Mouse (Mus musculus) brain, embryonic 14.5 days (tissue): Measurements from ENCODE around the gene Efs. TPM values are rescaled to one million over a fixed set of nuclear protein-coding genes. Genes with fewer than 3 reads are reported as not detected.

Source experiments
- DNase-seq: peaks from one replicate; pipeline ENCODE4 v3.0.0-alpha.2; 2011; ENCODE audit warnings: low read depth
- CTCF ChIP-seq: fragments of 200-500 bp; IDR thresholded peaks from 2 replicates; pipeline ENCODE4 v1.5.1; 2012; ENCODE audit warnings: inconsistent platforms, mild to moderate bottlenecking, moderate library complexity, borderline replicate concordance; ENCODE audit not compliant: insufficient read depth, insufficient read length; ENCODE audit errors: extremely low read depth
- POLR2A ChIP-seq: fragments of 200-500 bp; IDR thresholded peaks from 2 replicates; pipeline ENCODE4 v1.6.1; 2012; ENCODE audit warnings: mild to moderate bottlenecking, inconsistent platforms, borderline replicate concordance; ENCODE audit not compliant: poor library complexity, insufficient read depth, insufficient read length, severe bottlenecking; ENCODE audit errors: extremely low read depth
- polyA plus RNA-seq: library from polyadenylated mRNA; depleted of rRNA; stranded (reverse); fragments of >200 nt; gene quantifications from 2 replicates; pipeline ENCODE4 v1.2.3, GENCODE M21; 2012

Gene Efs
- polyA plus RNA-seq, 1 experiment: 30.9 TPM

DNA sequence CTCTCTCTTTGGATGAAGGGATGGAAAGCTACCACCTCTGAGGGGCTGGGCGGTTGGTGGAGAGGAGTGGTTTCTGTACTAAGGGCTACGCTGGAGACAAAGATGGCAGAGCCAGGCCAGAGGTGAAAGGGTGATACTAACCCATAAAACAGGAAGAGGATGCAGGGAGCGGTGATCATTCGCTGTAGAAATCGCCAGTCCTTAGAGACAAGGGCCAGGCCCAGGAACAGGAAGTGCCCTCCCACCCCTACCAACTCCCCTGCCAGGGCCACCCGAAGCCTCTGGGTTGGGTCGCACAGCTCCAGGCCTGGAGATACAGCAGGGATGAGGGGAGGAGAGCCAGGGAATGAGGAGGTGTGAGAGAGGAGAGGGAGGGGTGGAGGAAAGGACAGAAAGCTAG is 17.2 kb downstream of the Efs start:
- TF ChIP-seq POLR2A (no peak), CTCF (no peak)
- no peak for DNase-seq

DNA sequence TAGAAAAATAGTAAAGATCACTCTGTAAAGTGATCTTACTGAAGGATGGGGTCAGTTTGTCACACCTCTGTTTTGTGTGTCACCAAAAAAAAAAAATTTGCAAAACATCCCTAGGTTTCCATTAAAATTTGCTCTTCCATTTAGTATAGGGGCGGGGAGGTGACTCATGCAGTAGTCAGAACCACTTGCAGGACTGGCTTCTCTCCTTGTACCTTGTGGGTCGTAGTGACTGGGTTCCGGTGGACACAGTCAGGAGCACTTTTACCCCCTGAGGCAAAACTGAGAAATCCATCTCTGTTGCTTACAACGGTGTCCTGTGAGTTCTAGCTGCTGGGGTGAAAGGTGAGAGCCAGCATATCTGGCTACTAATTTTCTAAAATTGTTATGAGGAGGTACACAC is 22.3 kb downstream of the Efs start:
- DNase-seq: no peak
- no peak for TF ChIP-seq CTCF

DNA sequence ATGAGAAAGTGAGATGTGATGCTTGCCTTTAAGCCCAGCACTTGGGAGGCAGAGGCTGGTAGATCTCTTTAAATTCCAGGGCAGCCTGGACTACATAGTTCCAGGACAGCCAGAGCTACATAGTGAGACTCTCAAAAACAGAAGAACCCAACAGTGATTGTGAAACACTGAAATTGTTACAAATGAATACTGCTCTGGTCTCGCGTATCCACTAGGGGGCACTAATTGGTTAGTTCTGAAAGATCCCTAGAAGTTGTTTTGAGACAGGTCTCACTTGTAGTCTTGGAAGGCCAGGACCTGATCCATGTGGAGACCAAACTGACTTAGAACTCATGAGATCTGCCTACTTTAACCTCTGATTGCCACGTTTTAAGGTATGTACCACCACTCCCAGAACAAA is 25.5 kb downstream of the Efs start:
- peak; percentile 92 for DNase-seq
- TF ChIP-seq POLR2A (no peak), CTCF (peak; percentile 66; the same call in 1 of the 2 replicates)

DNA sequence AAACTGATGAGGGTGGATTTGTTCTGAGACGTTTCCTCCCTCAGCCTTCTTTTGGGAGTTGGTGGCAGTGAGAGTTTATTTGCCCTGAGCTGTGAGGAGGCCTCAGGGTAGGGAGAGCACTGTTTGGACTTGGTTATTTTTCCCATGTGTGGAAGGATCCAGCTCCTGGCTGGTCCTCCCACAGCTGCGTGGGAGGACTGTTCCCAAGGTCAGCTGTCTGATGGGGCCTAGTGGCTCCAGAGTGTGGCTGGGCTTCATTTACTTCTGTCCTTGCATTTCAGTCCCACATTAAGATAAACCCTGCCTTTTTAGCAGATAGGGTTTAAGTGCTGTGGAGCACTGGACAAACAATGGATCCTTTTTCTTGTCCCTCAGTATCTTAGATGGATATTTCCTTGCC is 28.5 kb downstream of the Efs start:
- no peak for DNase-seq
- TF ChIP-seq POLR2A (no peak), CTCF (no peak)

DNA sequence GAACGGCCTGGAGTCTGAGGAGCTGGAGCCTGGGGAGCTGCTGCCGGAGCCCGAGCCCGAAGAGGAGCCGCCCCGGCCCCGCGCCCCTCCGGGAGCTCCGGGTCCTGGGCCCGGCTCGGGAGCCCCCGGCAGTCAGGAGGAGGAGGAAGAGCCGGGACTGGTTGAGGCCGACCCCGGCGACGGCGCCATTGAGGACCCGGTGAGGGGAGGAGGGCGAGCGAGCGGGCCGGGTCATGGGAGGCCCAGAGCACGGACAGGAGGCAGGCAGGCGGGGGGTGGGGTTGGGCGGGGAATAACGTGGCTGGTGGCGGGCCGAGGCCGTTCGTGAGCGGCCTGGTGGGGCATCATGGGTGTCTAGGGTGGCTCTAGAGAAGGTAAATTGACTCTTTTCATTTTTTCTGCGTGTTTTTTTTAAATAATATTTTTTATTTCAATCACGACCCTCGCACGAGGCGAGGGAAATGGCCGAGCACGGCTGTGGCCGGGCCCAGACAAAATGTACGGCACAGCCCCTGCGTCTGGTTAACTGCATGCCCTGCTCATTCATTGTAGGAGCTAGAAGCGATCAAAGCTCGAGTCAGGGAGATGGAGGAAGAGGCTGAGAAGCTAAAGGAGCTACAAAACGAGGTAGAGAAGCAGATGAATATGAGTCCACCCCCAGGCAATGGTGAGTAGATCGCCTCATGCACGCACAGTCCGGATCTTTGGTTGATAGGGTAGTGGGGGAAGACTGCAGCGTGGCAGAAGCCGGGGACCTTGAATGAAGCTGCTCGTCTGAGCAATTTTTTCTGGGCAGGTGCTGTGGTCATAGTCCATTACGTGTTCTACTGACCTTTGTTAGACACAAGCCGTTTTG is 31.4 kb downstream of the Efs start:
- no peak for TF ChIP-seq POLR2A
- TF ChIP-seq CTCF: no peak
- peak; percentile 66 for DNase-seq

DNA sequence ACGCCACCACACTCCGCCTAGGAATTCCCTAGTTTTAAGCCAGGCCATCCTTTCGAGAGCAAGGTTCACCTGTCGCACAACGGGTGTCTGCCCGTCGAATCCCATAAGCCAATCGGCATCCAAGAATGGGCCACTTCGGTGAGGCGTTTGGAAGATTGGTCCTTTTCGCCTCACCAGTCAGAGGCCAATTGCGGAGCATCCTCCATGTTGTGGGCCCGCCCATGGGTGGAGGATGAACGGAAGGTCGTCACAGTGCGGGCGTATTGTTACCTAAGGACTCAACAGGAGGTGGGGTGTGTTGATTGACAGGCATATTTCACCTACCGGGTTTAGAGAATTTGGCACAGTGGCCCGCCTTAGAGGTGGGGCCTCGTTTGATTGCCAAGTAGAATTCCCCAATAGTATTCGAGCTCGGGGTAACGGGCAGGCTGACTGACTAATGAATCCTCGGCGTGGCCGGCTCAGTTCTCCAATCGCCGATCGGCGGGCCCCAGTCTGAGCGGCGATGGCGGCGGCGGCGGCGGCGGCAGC is 32.2 kb downstream of the Efs start:
- DNase-seq: peak; percentile 100
- TF ChIP-seq CTCF: no peak
- TF ChIP-seq POLR2A: no peak

DNA sequence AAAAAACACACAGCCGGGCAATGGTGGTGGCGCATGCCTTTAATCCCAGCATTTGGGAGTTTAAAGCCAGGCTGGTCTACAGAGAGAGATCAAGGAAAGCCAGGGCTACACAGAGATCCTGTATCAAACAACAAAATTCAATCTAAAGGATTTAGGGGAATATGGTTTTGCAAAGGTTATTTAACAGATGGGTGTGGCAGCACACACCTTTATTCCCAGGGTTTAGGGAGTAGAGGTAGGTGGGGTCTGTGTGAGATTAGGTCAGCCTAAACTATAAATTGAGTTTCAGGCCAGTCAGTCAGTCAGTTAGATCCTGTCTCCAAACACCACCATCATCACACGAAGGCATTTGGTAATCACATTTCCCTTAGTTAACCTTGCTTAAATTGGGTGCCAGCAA is 33.7 kb downstream of the Efs start, which contains the start of gene Pabpn1:
Gene Pabpn1, plus strand, starts transcription at position 301 of the 400 bp plus-strand sequence.
- no peak for TF ChIP-seq POLR2A
- TF ChIP-seq CTCF: no peak
- DNase-seq: no peak

DNA sequence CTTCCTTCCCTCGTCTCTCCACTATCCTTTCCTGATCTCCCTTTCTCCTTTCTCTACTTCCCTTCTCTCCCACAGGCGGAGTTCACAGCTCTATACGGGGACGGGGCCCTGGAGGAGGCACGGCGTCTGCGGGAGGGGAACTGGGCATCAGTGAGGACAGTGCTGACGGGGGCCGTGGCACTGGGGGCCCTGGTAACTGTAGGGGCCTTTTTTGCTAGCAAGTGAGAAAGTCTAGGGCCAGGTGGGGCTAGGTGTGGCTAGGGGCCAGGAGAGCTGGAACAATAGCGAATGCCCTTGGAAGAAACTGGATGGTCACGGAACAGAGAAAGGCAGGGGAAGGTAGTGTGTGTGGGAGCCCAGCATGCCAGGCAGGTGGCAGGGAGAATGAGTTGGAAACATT is 40.6 kb downstream of the Efs start:
- TF ChIP-seq CTCF: no peak
- TF ChIP-seq POLR2A: no peak
- DNase-seq: no peak

DNA sequence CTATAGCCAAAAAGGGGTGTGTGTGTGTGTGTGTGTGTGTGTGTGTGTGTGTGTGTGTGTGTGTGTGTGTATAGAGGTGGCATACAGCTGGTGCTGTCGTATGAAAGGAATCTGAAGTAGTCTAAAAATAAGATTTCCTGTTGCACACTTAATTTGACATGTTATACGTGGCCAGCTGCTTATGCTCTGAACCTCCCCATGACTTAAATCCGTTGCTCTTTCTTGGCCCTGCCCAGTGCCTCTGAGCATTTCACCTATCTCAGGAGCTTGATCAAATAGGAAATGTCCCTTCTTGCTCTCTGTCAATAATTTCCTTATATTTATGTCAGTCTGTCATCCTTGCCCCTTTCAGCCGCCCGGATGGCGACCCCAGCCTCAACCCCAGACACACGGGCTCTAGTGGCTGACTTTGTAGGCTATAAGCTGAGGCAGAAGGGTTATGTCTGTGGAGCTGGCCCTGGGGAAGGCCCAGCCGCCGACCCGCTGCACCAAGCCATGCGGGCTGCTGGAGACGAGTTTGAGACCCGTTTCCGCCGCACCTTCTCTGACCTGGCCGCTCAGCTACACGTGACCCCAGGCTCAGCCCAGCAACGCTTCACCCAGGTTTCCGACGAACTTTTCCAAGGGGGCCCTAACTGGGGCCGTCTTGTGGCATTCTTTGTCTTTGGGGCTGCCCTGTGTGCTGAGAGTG is 41.8 kb downstream of the Efs start:
- TF ChIP-seq POLR2A: no peak
- TF ChIP-seq CTCF: no peak
- DNase-seq: no peak

DNA sequence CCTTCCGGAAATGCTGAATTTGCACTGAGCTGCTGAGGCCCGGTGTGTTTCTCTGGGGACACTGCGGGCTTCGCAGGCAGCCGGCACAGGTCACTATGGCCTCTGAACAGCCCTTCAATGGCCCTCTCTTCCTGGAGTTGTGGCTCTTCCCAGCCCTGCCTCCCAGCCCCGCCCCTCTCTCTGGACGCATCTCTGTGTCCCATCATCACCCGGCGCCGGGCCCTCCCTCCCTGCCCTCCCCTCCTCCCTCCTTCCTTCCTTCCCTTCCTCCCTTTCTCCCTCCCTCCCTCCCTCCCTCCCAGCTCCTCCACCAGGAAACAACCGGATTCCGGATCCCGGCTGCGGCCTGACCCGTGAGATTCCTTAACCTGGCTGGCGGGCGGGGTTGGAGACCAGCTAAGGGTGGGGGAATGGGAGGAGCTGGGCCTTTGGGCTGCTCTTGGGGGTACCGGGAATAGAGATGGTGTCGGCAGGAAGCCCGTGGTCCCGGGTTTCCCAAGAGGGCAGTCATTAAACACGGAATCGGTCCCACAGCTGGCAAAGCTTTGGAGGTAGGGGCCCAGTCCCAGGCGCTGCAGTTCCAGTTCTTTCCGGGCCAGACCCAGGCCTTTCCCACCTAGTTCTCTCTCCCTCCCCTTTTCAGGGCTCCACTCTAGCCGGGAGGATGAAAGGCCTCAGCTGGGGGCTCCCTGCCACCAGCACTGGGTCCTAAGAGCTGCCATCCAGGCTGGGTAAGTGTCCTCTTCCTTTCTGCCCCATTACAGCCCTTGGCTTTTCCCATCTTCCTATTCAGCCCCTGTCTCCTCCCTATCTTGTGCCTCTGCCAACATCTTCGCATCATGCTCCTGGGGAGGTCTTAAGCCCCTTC is 42.5 kb downstream of the Efs start, which contains the start of the genes Bcl2l2 and Gm20521:
Gene Bcl2l2, plus strand, starts transcription at position 224 of the 868 bp plus-strand sequence.
Gene Gm20521, plus strand, starts transcription at position 288 of the 868 bp plus-strand sequence.
- peak; percentile 93 for DNase-seq
- no peak for TF ChIP-seq CTCF
- peak; percentile 46; the same call in 1 of the 2 replicates for TF ChIP-seq POLR2A

DNA sequence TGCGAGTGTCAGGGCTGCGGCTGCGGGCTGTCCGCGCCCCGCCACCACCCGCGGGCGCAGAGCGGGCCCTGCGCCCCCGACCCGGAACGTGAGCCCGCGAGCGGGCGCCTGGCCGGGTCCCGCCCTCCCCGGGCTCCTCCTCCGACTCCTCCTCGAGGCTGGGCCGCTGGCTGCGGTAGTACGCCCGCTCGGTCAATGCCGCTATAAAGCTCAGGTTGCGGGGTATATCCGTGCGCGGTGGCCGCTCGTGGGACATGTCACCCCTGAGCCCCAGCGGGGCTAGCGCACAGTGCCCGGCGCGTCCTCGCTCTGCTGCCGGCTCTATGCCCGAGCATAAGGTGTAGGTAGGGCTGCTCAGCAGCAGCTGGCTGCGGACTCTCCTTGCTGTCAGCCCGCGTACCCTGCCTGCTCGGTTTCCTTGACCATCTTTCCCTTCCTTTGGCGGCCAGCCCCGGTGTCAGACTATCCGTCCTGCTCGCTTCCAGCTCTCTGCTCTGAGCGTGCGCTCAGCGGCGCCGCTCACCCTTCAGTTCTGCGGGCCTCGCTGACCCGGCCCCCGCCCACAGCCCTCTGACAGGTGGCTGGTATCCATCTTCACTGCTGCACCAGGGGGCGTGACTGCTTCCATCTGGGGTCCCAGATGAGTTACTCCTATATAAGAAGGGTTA is 48.7 kb downstream of the Efs start, which contains the start of gene Ppp1r3e:
Gene Ppp1r3e, minus strand, starts transcription at position 503 of the 668 bp plus-strand sequence.
- DNase-seq: peak; percentile 66

More for the DNA sequence above, 48.7 kb downstream of the Efs start, which contains the start of gene Ppp1r3e:
- TF ChIP-seq POLR2A: peak; percentile 4; the same call in 1 of the 2 replicates
- no peak for TF ChIP-seq CTCF
